Mouse (Mus musculus) midbrain, embryonic 13.5 days (tissue): ENCODE data around the gene Lrp8. TPM values are rescaled to one million over a fixed set of nuclear protein-coding genes. Genes with fewer than 3 reads are reported as not detected.

ENCODE experiments used
- ATAC-seq: fragments of 200-750 bp; cut with Nextera tagmentation; 2 replicates; pipeline ENCODE4 v1.8.0; 2017; ENCODE audit warnings: mild to moderate bottlenecking, moderate TSS enrichment, moderate library complexity
- H3K27ac ChIP-seq: fragments of 300-500 bp; sonication (generic); 2 replicates; pipeline ENCODE4 v1.5.1; 2015; ENCODE audit warnings: inconsistent platforms, mild to moderate bottlenecking, moderate library complexity
- H3K27me3 ChIP-seq: fragments of 300-500 bp; sonication (generic); 2 replicates; pipeline ENCODE4 v1.6.1; 2015; ENCODE audit warnings: mild to moderate bottlenecking, inconsistent platforms
- H3K36me3 ChIP-seq: fragments of 300-500 bp; sonication (generic); 2 replicates; pipeline ENCODE4 v1.6.1; 2015; ENCODE audit warnings: mild to moderate bottlenecking, inconsistent platforms
- H3K4me1 ChIP-seq: fragments of 300-500 bp; sonication (generic); replicated peaks from 2 replicates; pipeline ENCODE4 v1.6.1; 2015; ENCODE audit warnings: inconsistent platforms
- H3K4me2 ChIP-seq: fragments of 300-500 bp; sonication (generic); replicated peaks from 2 replicates; pipeline ENCODE4 v1.6.1; 2015; ENCODE audit warnings: moderate library complexity, mild to moderate bottlenecking, inconsistent platforms
- H3K4me3 ChIP-seq: fragments of 300-500 bp; sonication (generic); replicated peaks from 2 replicates; pipeline ENCODE4 v1.5.1; 2015; ENCODE audit warnings: mild to moderate bottlenecking, inconsistent platforms
- H3K9ac ChIP-seq: fragments of 300-500 bp; sonication (generic); replicated peaks from 2 replicates; pipeline ENCODE4 v1.6.1; 2015; ENCODE audit warnings: mild to moderate bottlenecking, inconsistent platforms
- H3K9me3 ChIP-seq: fragments of 300-500 bp; sonication (generic); 2 replicates; pipeline ENCODE4 v1.6.1; 2016; ENCODE audit warnings: mild to moderate bottlenecking, inconsistent platforms
- WGBS: fragments of 180-500 bp; shearing (Covaris S2); methylation state at CpG from one replicate; pipeline ENCODE4 v1.1.7; 2015; 5-methylcytosine and 5-hydroxymethylcytosine counted together
- polyA plus RNA-seq: library from polyadenylated mRNA; unstranded; fragments of >200 nt; fragmentation: Nextera tagmentation; extraction: Ambion mirVana; gene quantifications from 2 replicates; pipeline ENCODE4 v1.2.1, GENCODE M21; 2015

Gene Lrp8
- 39.2 and 50.0 TPM in 2 replicates for polyA plus RNA-seq

DNA sequence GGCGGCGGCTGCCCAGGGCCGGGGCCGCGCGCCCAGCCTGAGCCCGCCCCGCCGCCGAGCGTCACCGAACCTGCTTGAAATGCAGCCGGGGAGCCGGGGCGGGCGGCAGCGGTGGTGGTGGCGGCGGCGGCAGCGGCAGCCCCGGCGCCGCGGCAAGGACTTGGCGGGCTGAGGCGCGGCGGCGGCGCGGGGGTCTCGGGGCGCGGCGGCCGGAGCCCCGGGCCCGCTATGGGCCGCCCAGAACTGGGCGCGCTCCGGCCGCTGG lies at the start of gene Lrp8:
Lrp8 (plus strand) TSS at position 77 of the 265 bp plus-strand sequence.
- H3K4me2 ChIP-seq: peak within 1 kb of the TSS; percentile 87
- H3K4me1 ChIP-seq: peaks cover 52% of the 10 kb centered on the region
- H3K27me3 ChIP-seq: no peaks in the 10 kb centered on the region
- peak within 1 kb of the TSS; percentile 99 for H3K27ac ChIP-seq
- under 1% methylated on average over 32 of the region's 44 CpGs for WGBS
- no peaks in the 10 kb centered on the region for H3K9me3 ChIP-seq
- peak within 1 kb of the TSS; percentile 72 for H3K4me3 ChIP-seq
- H3K9ac ChIP-seq: peak within 1 kb of the TSS; percentile 98
- H3K36me3 ChIP-seq: peaks cover 18% of the 10 kb centered on the region
- ATAC-seq: no peak; the same call in 1 of the 2 replicates

DNA sequence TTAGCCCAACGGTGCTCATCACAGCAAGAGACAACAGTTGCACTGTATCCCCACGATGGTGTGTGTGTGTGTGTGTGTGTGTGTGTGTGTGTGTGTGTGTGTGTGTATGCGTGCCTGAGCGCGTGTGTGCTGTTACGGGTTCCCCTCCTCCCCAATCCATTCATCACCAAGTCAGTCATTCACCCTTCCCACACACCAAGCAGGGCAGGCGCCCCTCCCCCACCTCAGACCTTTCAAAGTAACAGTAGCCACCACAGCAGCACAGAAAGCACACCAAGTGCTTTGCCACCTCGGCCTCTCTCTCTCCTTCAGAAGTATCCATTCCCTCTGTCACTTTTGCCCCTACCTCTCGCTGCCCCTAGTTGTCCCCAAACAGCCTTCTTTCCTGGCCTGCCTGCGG lies 45.8 kb upstream of the Lrp8 start:
- Histone ChIP-seq H3K27ac (no peak overlapping the region), H3K36me3 (no peaks in the 10 kb centered on the region), H3K4me2 (no peak overlapping the region), H3K27me3 (0 out of 2 replicates have a peak, but pooled peaks cover 6% of the 10 kb centered on the region), H3K4me1 (peaks cover 51% of the 10 kb centered on the region), H3K9me3 (no peaks in the 10 kb centered on the region), H3K9ac (no peak overlapping the region), H3K4me3 (no peak overlapping the region)
- ATAC-seq: peak; percentile 31; the same call in 1 of the 2 replicates
- WGBS: 25% methylated on average over 10 of the region's 10 CpGs

DNA sequence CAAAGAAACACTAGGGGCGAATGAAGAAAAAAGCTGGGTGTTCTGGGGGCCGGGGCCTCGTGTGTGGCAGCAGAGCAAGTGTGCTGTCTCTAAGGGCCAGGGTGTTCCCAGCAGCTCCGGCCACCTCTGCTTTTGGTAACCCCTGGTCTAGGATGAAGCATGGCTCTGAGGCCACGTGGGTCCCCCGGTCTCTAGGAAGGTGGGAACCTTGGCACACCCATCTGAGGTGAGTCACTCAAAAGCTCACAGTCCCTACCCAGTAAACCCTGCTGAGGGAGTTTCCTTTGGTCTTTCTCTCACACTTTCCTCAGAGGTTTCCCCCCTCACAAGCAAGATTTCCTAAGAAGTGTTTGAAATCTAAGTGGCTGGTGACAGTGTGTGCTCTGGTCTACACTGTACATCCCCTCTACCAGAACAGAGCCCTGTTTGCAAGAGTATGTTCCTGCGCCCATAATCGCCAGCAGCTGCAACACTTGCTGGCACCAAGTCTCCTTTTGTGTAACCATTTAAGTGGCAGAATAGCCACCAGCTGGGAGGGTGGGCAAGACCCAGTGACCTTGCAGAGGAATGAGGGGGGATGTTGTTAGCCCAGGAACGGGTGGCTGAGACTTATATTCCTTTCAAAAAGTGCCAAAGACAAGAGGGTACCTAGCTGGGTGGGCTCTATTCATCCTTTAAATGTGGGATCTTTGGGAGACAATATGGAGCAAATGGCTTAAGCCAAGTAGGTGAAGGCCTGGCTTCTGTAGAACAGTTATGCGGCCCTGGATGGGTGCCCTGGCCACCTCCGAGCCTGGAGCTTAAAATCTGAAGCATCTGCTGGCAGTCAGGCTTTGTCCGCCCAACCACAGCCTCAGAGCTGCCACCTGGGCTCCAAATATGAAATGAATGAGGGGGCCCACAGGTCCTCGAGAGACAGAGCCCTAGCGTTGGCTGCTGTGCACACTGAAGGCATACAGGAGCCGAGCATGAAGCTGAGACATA lies 44.3 kb upstream of the Lrp8 start:
- no peak overlapping the region for H3K4me2 ChIP-seq
- no peak overlapping the region for H3K4me3 ChIP-seq
- H3K9me3 ChIP-seq: no peaks in the 10 kb centered on the region
- H3K27ac ChIP-seq: no peak overlapping the region
- 0 out of 2 replicates have a peak, but pooled peaks cover 8% of the 10 kb centered on the region for H3K27me3 ChIP-seq
- no peak for ATAC-seq
- H3K4me1 ChIP-seq: peaks cover 49% of the 10 kb centered on the region
- H3K36me3 ChIP-seq: no peaks in the 10 kb centered on the region
- 62% methylated on average over 15 of the region's 15 CpGs for WGBS
- H3K9ac ChIP-seq: no peak overlapping the region

DNA sequence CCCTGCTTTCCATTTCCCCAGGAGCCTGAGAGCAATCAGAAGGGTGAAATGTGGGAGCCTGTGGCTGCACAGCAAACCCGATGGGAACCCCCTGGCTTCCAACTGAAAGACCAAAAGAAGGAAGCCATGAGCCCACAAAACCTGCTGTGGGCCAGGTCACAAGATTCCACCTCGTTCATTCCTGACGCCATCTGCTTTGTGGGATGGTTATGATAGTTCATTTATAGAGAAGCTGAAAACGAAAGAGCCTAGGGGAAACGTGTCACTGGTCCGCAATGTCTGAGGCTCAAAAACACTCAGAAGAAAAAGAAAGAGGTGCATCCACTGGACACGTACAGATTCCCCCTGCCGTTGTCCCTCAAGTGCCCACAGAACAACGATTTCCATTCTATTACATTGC lies 43.1 kb upstream of the Lrp8 start:
- Histone ChIP-seq H3K36me3 (no peaks in the 10 kb centered on the region), H3K27ac (no peak overlapping the region), H3K9ac (no peak overlapping the region), H3K4me3 (no peak overlapping the region), H3K9me3 (no peaks in the 10 kb centered on the region), H3K4me2 (no peak overlapping the region), H3K4me1 (peaks cover 43% of the 10 kb centered on the region), H3K27me3 (0 out of 2 replicates have a peak, but pooled peaks cover 8% of the 10 kb centered on the region)
- ATAC-seq: no peak
- WGBS: 72% methylated on average over 9 of the region's 9 CpGs

DNA sequence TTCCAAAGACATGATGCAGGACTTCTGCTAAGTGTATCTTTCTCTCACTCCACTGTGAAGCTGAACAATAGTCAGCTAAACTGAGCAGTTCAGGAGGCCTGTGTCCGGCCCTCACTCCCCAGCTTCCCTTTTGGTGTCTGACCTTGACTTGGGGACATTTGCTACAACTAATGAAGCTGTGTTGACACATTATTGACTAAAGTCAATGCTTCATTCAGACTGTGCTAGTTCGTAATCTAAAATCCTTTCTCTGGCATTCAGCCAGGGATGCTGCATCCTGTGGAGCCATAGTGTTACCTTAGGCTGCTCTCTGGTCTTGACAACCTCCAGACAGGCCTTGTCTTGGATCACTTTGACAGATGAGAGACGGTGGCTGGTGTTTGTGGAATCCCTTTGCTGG lies 39.1 kb upstream of the Lrp8 start:
- Histone ChIP-seq H3K4me1 (peaks cover 31% of the 10 kb centered on the region), H3K9ac (no peak overlapping the region), H3K27ac (no peak overlapping the region), H3K4me2 (no peak overlapping the region), H3K9me3 (no peaks in the 10 kb centered on the region), H3K27me3 (0 out of 2 replicates have a peak, but pooled peaks cover 8% of the 10 kb centered on the region), H3K4me3 (no peak overlapping the region), H3K36me3 (no peaks in the 10 kb centered on the region)
- 50% methylated on average over 3 of the region's 3 CpGs for WGBS
- no peak for ATAC-seq

GRCm38 (mm10) chr4:107763598-107763997 lies 38.5 kb upstream of the Lrp8 start:
- no peaks in the 10 kb centered on the region for H3K36me3 ChIP-seq
- H3K27ac ChIP-seq: no peak overlapping the region
- H3K4me2 ChIP-seq: no peak overlapping the region
- ATAC-seq: no peak
- 94% methylated on average over 2 of the region's 2 CpGs for WGBS
- H3K4me3 ChIP-seq: no peak overlapping the region
- H3K4me1 ChIP-seq: peaks cover 25% of the 10 kb centered on the region
- no peaks in the 10 kb centered on the region for H3K9me3 ChIP-seq
- no peak overlapping the region for H3K9ac ChIP-seq
- 0 out of 2 replicates have a peak, but pooled peaks cover 5% of the 10 kb centered on the region for H3K27me3 ChIP-seq

GRCm38 (mm10) chr4:107765196-107765813 lies 36.8 kb upstream of the Lrp8 start:
- no peak overlapping the region for H3K4me2 ChIP-seq
- no peaks in the 10 kb centered on the region for H3K36me3 ChIP-seq
- WGBS: 40% methylated on average over 9 of the region's 9 CpGs
- 0 out of 2 replicates have a peak, but pooled peaks cover 7% of the 10 kb centered on the region for H3K27me3 ChIP-seq
- H3K4me3 ChIP-seq: no peak overlapping the region
- no peak overlapping the region for H3K9ac ChIP-seq
- no peaks in the 10 kb centered on the region for H3K9me3 ChIP-seq
- peak; percentile 77 for ATAC-seq
- no peak overlapping the region for H3K27ac ChIP-seq
- peaks cover 16% of the 10 kb centered on the region for H3K4me1 ChIP-seq

DNA sequence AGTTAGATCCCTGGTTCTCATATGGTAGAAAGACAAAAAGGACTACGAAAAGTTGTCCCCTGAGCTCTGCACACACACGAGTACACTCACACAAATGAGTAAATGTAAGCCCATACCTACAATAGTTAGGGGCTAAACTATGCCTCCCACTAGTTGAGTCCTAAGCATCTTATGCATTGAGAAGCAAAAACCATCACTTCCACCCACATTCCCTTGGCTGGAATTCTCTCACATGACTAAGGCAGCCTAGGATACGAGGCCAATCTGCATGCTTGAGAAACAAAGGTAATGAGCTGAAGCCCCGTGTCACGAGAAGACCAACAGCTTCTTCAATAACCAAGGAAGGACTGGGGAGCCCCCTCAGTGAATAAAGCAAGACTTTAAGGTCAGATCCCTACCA lies 35.9 kb upstream of the Lrp8 start:
- H3K36me3 ChIP-seq: no peaks in the 10 kb centered on the region
- no peak overlapping the region for H3K9ac ChIP-seq
- H3K4me1 ChIP-seq: peaks cover 15% of the 10 kb centered on the region
- 0 out of 2 replicates have a peak, but pooled peaks cover 6% of the 10 kb centered on the region for H3K27me3 ChIP-seq
- no peak overlapping the region for H3K27ac ChIP-seq
- no peak overlapping the region for H3K4me2 ChIP-seq
- WGBS: 34% methylated on average over 5 of the region's 5 CpGs
- H3K9me3 ChIP-seq: no peaks in the 10 kb centered on the region
- ATAC-seq: no peak
- H3K4me3 ChIP-seq: no peak overlapping the region

- 69% methylated on average over 16 of the region's 16 CpGs for WGBS
- ATAC-seq: no peak
- no peak overlapping the region; the same call in 1 of the 2 replicates for H3K27ac ChIP-seq
- H3K27me3 ChIP-seq: 0 out of 2 replicates have a peak, but pooled peaks cover 3% of the 10 kb centered on the region
- no peak overlapping the region for H3K4me3 ChIP-seq
- H3K36me3 ChIP-seq: no peaks in the 10 kb centered on the region
- no peak overlapping the region for H3K9ac ChIP-seq
- H3K4me1 ChIP-seq: peaks cover 25% of the 10 kb centered on the region
- no peak overlapping the region for H3K4me2 ChIP-seq
- H3K9me3 ChIP-seq: no peaks in the 10 kb centered on the region
Measured at GRCm38 (mm10) chr4:107772122-107772825, 29.8 kb upstream of the Lrp8 start.

GRCm38 (mm10) chr4:107774868-107775267 lies 27.2 kb upstream of the Lrp8 start:
- Histone ChIP-seq H3K9me3 (no peaks in the 10 kb centered on the region), H3K27ac (peak overlapping the region; percentile 65; the same call in 1 of the 2 replicates), H3K9ac (no peak overlapping the region), H3K4me2 (no peak overlapping the region), H3K4me3 (no peak overlapping the region), H3K27me3 (no peaks in the 10 kb centered on the region; the same call in 1 of the 2 replicates), H3K4me1 (peaks cover 28% of the 10 kb centered on the region), H3K36me3 (no peaks in the 10 kb centered on the region)
- 78% methylated on average over 2 of the region's 2 CpGs for WGBS
- no peak for ATAC-seq

DNA sequence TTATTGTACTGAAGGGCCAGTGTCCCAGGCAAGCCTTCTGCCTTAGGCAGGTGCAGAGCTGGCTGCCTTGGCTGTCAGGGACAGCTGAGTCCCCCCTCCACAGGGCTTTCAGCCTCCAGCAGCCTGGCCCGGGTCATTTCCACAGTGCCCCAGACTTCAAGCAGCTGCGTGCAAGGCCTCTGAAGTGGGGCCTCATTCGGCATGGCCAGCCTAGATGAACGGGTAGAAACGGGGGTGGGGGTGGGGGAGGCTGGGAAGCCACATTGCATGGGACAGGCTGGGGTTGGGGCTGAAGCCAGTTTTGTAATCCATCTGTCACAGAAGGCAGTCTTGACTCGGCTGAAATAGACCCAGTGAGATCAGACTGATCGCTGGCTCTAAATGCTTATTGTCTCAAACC lies 26.4 kb upstream of the Lrp8 start:
- 6% methylated on average over 7 of the region's 7 CpGs for WGBS
- Histone ChIP-seq H3K9ac (0 out of 2 replicates have a peak overlapping the region, but pooled peaks have one; percentile 33), H3K4me2 (no peak overlapping the region), H3K27ac (peak overlapping the region; percentile 65), H3K9me3 (no peaks in the 10 kb centered on the region), H3K36me3 (no peaks in the 10 kb centered on the region), H3K4me3 (no peak overlapping the region), H3K27me3 (no peaks in the 10 kb centered on the region; the same call in 1 of the 2 replicates), H3K4me1 (peaks cover 36% of the 10 kb centered on the region)
- peak; percentile 72 for ATAC-seq
